Mouse (Mus musculus) CH12.LX (cell line): Measurements from ENCODE around the gene Shmt1. TPM values are rescaled to one million over a fixed set of nuclear protein-coding genes. Genes with fewer than 3 reads are reported as not detected.

Source experiments
- DNase-seq: peaks from one replicate; pipeline ENCODE4 v3.0.0-alpha.2; 2013; ENCODE audit errors: extremely low read depth
- H3K27ac ChIP-seq: 2 replicates; pipeline ENCODE4 v1.5.1; 2012; ENCODE audit warnings: low read depth, mild to moderate bottlenecking, control low read depth, moderate library complexity; ENCODE audit not compliant: insufficient read depth
- H3K27me3 ChIP-seq: replicated peaks from 2 replicates; pipeline ENCODE3; 2012; ENCODE audit warnings: inconsistent platforms
- H3K36me3 ChIP-seq, 2 experiments: replicated peaks in 1 of 2; 2 replicates each; pipeline versions ENCODE3 to v1.6.1; 2012; ENCODE audit warnings: inconsistent platforms in 1 of 2, low read length in 1 of 2, mild to moderate bottlenecking in 1 of 2, mixed read lengths in 1 of 2, moderate library complexity in 1 of 2; ENCODE audit not compliant: control insufficient read depth in 1 of 2, insufficient read depth in 1 of 2
- H3K4me1 ChIP-seq, 2 experiments: 2 replicates each; pipeline ENCODE4 v1.6.1; 2012; ENCODE audit warnings: inconsistent platforms in 1 of 2, moderate library complexity in 1 of 2; ENCODE audit not compliant: insufficient read depth in 2 of 2, control insufficient read depth in 1 of 2
- H3K4me2 ChIP-seq: 2 replicates; pipeline ENCODE4 v1.6.1; 2012; ENCODE audit warnings: low read depth, mild to moderate bottlenecking, control low read depth; ENCODE audit not compliant: poor library complexity, insufficient read depth, severe bottlenecking
- H3K4me3 ChIP-seq, 3 experiments: fragments of 150-350 bp in 1 of 3; sonication (generic) in 1 of 3; replicated peaks in 1 of 3; 2 replicates each; pipeline versions ENCODE3 to v1.5.1; 2011 to 2012; ENCODE audit warnings: low read depth in 2 of 3, low read length in 2 of 3, mild to moderate bottlenecking in 2 of 3, moderate library complexity in 2 of 3, control low read depth in 1 of 3, improper control_type of control experiment in 1 of 3, inconsistent platforms in 1 of 3, mixed read lengths in 1 of 3; ENCODE audit not compliant: poor library complexity in 1 of 3
- H3K79me2 ChIP-seq: replicated peaks from 2 replicates; pipeline ENCODE4 v1.6.1; 2012; ENCODE audit warnings: mild to moderate bottlenecking, moderate library complexity; ENCODE audit not compliant: control insufficient read depth, poor library complexity, insufficient read depth, severe bottlenecking; ENCODE audit errors: extremely low read depth
- H3K9ac ChIP-seq: 2 replicates; pipeline ENCODE4 v1.6.1; 2012; ENCODE audit warnings: low read depth, mild to moderate bottlenecking, control low read depth, moderate library complexity; ENCODE audit not compliant: insufficient read depth
- H3K9me3 ChIP-seq: replicated peaks from 2 replicates; pipeline ENCODE3; 2012; ENCODE audit warnings: low read length, inconsistent platforms, mixed read lengths
- BHLHE40 ChIP-seq: IDR thresholded peaks from 2 replicates; pipeline ENCODE4 v1.6.1; 2011; ENCODE audit warnings: mild to moderate bottlenecking, low read depth, low read length, improper control_type of control experiment
- CHD1 ChIP-seq: IDR thresholded peaks from 2 replicates; pipeline ENCODE4 v1.6.1; 2012; ENCODE audit warnings: low read depth, low read length, improper control_type of control experiment, inconsistent platforms
- CHD2 ChIP-seq: IDR thresholded peaks from 2 replicates; pipeline ENCODE4 v1.6.1; 2011; ENCODE audit warnings: low read length, improper control_type of control experiment
- CTCF ChIP-seq, 2 experiments: IDR thresholded peaks in 1 of 2; conservative IDR thresholded peaks in 1 of 2; 2 replicates each; pipeline ENCODE4 v1.5.1; 2011 to 2012; ENCODE audit warnings: low read depth in 2 of 2, low read length in 2 of 2, improper control_type of control experiment in 1 of 2, inconsistent platforms in 1 of 2, mild to moderate bottlenecking in 1 of 2, moderate library complexity in 1 of 2
- GABPA ChIP-seq: IDR thresholded peaks from 2 replicates; pipeline ENCODE4 v1.6.1; 2012; ENCODE audit warnings: low read depth, low read length, improper control_type of control experiment, inconsistent platforms; ENCODE audit not compliant: insufficient replicate concordance
- IRF4 ChIP-seq: IDR thresholded peaks from 2 replicates; pipeline ENCODE4 v1.6.1; 2014; ENCODE audit warnings: low read depth, mild to moderate bottlenecking, inconsistent platforms, low read length, improper control_type of control experiment
- KAT2A ChIP-seq: IDR thresholded peaks from 2 replicates; pipeline ENCODE4 v1.6.1; 2012; ENCODE audit warnings: low read length, improper control_type of control experiment, inconsistent platforms; ENCODE audit not compliant: insufficient replicate concordance
- MAZ ChIP-seq: IDR thresholded peaks from 2 replicates; pipeline ENCODE4 v1.6.1; 2012; ENCODE audit warnings: low read depth, mild to moderate bottlenecking, inconsistent platforms, low read length, improper control_type of control experiment, moderate library complexity
- MEF2A ChIP-seq: IDR thresholded peaks from 2 replicates; pipeline ENCODE4 v1.6.1; 2014; ENCODE audit warnings: low read depth, mild to moderate bottlenecking, inconsistent platforms, low read length, improper control_type of control experiment, borderline replicate concordance
- MXI1 ChIP-seq: IDR thresholded peaks from 2 replicates; pipeline ENCODE4 v1.6.1; 2011; ENCODE audit warnings: mild to moderate bottlenecking, low read depth, low read length, improper control_type of control experiment
- NRF1 ChIP-seq: IDR thresholded peaks from 2 replicates; pipeline ENCODE4 v1.6.1; 2014; ENCODE audit warnings: low read depth, mild to moderate bottlenecking, inconsistent platforms, low read length, improper control_type of control experiment, moderate library complexity
- POLR2A ChIP-seq: IDR thresholded peaks from 2 replicates; pipeline ENCODE4 v1.6.1; 2011; ENCODE audit warnings: low read depth, mild to moderate bottlenecking, improper control_type of control experiment, low read length
- SIN3A ChIP-seq: IDR thresholded peaks from 2 replicates; pipeline ENCODE4 v1.6.1; 2012; ENCODE audit warnings: low read length, improper control_type of control experiment, inconsistent platforms
- TBP ChIP-seq: conservative IDR thresholded peaks from 2 replicates; pipeline ENCODE4 v1.6.1; 2011; ENCODE audit warnings: low read depth, low read length, improper control_type of control experiment
- TCF12 ChIP-seq: IDR thresholded peaks from 2 replicates; pipeline ENCODE4 v1.6.1; 2014; ENCODE audit warnings: low read depth, mild to moderate bottlenecking, inconsistent platforms, low read length, improper control_type of control experiment
- USF2 ChIP-seq: conservative IDR thresholded peaks from 2 replicates; pipeline ENCODE4 v1.6.1; 2011; ENCODE audit warnings: low read depth, low read length, improper control_type of control experiment
- ZKSCAN1 ChIP-seq: IDR thresholded peaks from 2 replicates; pipeline ENCODE4 v1.6.1; 2012; ENCODE audit warnings: low read depth, inconsistent platforms, low read length, improper control_type of control experiment, borderline replicate concordance
- ZMIZ1 ChIP-seq: IDR thresholded peaks from 2 replicates; pipeline ENCODE4 v1.6.1; 2012; ENCODE audit warnings: low read depth, mild to moderate bottlenecking, inconsistent platforms, low read length, improper control_type of control experiment
- dilution Hi-C: fragments of 300-500 bp; cut with MboI; formaldehyde crosslinking; loops from 2 replicates; pipeline ENCODE4 v1.14.3; 2020; ENCODE audit warnings: low sequenced_read_pairs; ENCODE audit not compliant: extremely low pct_unique_long_range_greater_than_20kb, extremely low pct_ligation_motif_present
- in situ Hi-C: fragments of 300-500 bp; cut with MboI; formaldehyde crosslinking; loops from 3 replicates; pipeline ENCODE4 v1.14.3; 2019; ENCODE audit warnings: low sequenced_read_pairs, low pct_ligation_motif_present, low pct_unique_long_range_greater_than_20kb, mixed read lengths
- polyA plus RNA-seq: library from polyadenylated mRNA; unstranded; fragments of >175 nt; gene quantifications from 2 replicates; pipeline ENCODE4 v1.2.1, GENCODE M21; 2012; ENCODE audit warnings: low read depth; ENCODE audit not compliant: insufficient read length
- total RNA-seq, 2 experiments: library from RNA; depleted of rRNA; stranded (reverse); fragments of 300-350 nt in 1 of 2; fragments of >200 nt in 1 of 2; gene quantifications; 2 replicates each; pipeline ENCODE4 v1.2.3; 2012 to 2014

Gene Shmt1
- total and polyA plus RNA-seq, 3 experiments = 136 to 197 (median 178) TPM

GRCm38 (mm10) chr11:60827241-60827945, 15.9 kb upstream of the Shmt1 start:
- no peak for DNase-seq
- H3K4me2 ChIP-seq = no peak overlapping the region
- in situ Hi-C loops = no loop called here

GRCm38 (mm10) chr11:60826700-60827099, 15.2 kb upstream of the Shmt1 start:
- in situ Hi-C loops = no loop called here
- H3K36me3 ChIP-seq = peaks cover 0 to 2% of the 10 kb centered on the region in 2 experiments
- H3K4me3 ChIP-seq = no peak overlapping the region
- H3K27ac ChIP-seq = no peak overlapping the region
- DNase-seq = no peak
- H3K4me1 ChIP-seq = peaks cover 4 to 15% of the 10 kb centered on the region in 2 experiments
- dilution Hi-C loops = no loop called here
- no peak for TF ChIP-seq NRF1
- TF ChIP-seq IRF4 = no peak
- TF ChIP-seq CHD1 = no peak
- no peak for TF ChIP-seq USF2
- no peak for TF ChIP-seq BHLHE40
- TF ChIP-seq TBP = no peak
- TF ChIP-seq MAZ = no peak
- no peak for TF ChIP-seq ZKSCAN1
- TF ChIP-seq ZMIZ1 = no peak
- peaks cover 2% of the 10 kb centered on the region for H3K79me2 ChIP-seq
- no peak overlapping the region for H3K9ac ChIP-seq
- H3K9me3 ChIP-seq = peaks cover 3% of the 10 kb centered on the region
- peaks cover 16% of the 10 kb centered on the region for H3K27me3 ChIP-seq
- H3K4me2 ChIP-seq = no peak overlapping the region

More at GRCm38 (mm10) chr11:60827241-60827945, 15.9 kb upstream of the Shmt1 start:
- no peak for TF ChIP-seq KAT2A
- TF ChIP-seq TCF12 = no peak
- no peak for TF ChIP-seq CHD2
- TF ChIP-seq USF2 = no peak
- TF ChIP-seq GABPA = no peak
- TF ChIP-seq MXI1 = no peak
- TF ChIP-seq POLR2A = no peak
- TF ChIP-seq TBP = no peak
- TF ChIP-seq CTCF (conservative IDR thresholded peaks at IDR 0.05 in 1 of 2, IDR thresholded peaks at IDR 0.05 in 1 of 2; ENCODE audit: low read depth in 2 of 2, low read length in 2 of 2) = no peak
- TF ChIP-seq SIN3A = no peak
- no peak for TF ChIP-seq NRF1
- no peak for TF ChIP-seq MEF2A
- peaks cover 3% of the 10 kb centered on the region for H3K9me3 ChIP-seq
- no peak overlapping the region for H3K27ac ChIP-seq
- H3K79me2 ChIP-seq = peaks cover 5% of the 10 kb centered on the region
- H3K9ac ChIP-seq = no peak overlapping the region
- peaks cover 4 to 22% of the 10 kb centered on the region in 2 experiments for H3K4me1 ChIP-seq
- peaks cover 0 to 7% of the 10 kb centered on the region in 2 experiments for H3K36me3 ChIP-seq
- H3K4me3 ChIP-seq = no peak overlapping the region
- dilution Hi-C loops = no loop called here
- peaks cover 16% of the 10 kb centered on the region for H3K27me3 ChIP-seq
